Mouse (Mus musculus): ENCODE data around the gene Ppm1n. TPM values are rescaled to one million over a fixed set of nuclear protein-coding genes. Genes with fewer than 3 reads are reported as not detected.

Ppm1n gene
- polyA plus RNA-seq, 1 experiment = 0.30 TPM

DNA sequence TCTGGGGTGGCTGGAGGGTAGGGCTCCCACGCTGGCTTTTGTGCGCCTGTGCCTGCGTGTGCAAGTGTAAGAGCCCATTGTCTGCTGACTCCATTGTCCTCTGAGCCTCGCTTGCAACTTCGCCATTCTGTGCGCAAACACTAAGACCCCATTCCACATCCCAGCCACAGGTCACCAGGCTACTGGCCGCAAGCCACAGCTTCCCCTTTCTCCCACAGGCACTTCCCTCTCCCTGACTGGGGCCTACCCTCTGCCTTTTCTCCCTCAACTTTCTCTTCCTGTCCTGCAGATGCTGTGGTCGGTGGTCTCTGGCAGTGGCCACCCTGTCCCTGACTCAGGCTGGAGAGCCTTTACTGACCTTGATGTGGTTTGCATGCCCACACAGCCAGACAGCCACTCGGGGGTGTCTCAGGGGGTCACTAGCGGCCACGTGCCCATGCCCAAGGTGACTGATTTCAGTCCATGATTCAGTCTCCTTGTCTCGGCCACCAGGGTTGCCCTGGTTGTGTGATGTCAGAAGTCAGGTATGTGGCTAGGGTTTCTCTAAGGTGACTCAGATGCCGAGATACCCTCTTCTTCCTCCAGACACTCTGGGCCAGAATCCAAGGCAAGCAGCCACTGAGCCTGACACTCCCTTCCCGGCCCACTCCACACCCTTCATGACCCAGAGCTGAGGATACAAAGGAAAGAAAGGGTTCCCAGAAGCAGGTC is 36.7 kb upstream of the Ppm1n start:
- no peak overlapping the region for H3K4me3 ChIP-seq (ENCODE audit: control insufficient read depth, low read depth, low read length)
- no peak for TF ChIP-seq POLR2A (IDR thresholded peaks at IDR 0.05; ENCODE audit: control insufficient read depth, low read depth, low read length)
- TF ChIP-seq CTCF (IDR thresholded peaks at IDR 0.05; ENCODE audit: control insufficient read depth, insufficient read depth, insufficient replicate concordance, low read depth, low read length) = no peak
- H3K4me1 ChIP-seq (ENCODE audit: control insufficient read depth, insufficient read depth, low read length) = peaks cover 5% of the 10 kb centered on the region
- H3K27ac ChIP-seq (ENCODE audit: control insufficient read depth, insufficient read depth, low read depth, low read length) = no peak overlapping the region
- H3K27me3 ChIP-seq (ENCODE audit: control insufficient read depth, insufficient read depth, low read length) = no peaks in the 10 kb centered on the region
- no peaks in the 10 kb centered on the region for H3K36me3 ChIP-seq (ENCODE audit: control insufficient read depth, insufficient read depth, low read length)

GRCm38 (mm10) chr7:19314033-19314432 is 34.2 kb upstream of the Ppm1n start:
- H3K27me3 ChIP-seq (ENCODE audit: control insufficient read depth, insufficient read depth, low read length) = no peaks in the 10 kb centered on the region
- peaks cover 10% of the 10 kb centered on the region for H3K4me1 ChIP-seq (ENCODE audit: control insufficient read depth, insufficient read depth, low read length)
- TF ChIP-seq POLR2A (IDR thresholded peaks at IDR 0.05; ENCODE audit: control insufficient read depth, low read depth, low read length) (no peak), CTCF (IDR thresholded peaks at IDR 0.05; ENCODE audit: control insufficient read depth, insufficient read depth, insufficient replicate concordance, low read depth, low read length) (no peak)
- no peak overlapping the region for H3K4me3 ChIP-seq (ENCODE audit: control insufficient read depth, low read depth, low read length)
- H3K36me3 ChIP-seq (ENCODE audit: control insufficient read depth, insufficient read depth, low read length) = no peaks in the 10 kb centered on the region
- H3K27ac ChIP-seq (ENCODE audit: control insufficient read depth, insufficient read depth, low read depth, low read length) = no peak overlapping the region

GRCm38 (mm10) chr7:19311991-19312390 is 32.1 kb upstream of the Ppm1n start:
- no peak for TF ChIP-seq CTCF (IDR thresholded peaks at IDR 0.05; ENCODE audit: control insufficient read depth, insufficient read depth, insufficient replicate concordance, low read depth, low read length)
- TF ChIP-seq POLR2A (IDR thresholded peaks at IDR 0.05; ENCODE audit: control insufficient read depth, low read depth, low read length) = no peak
- Histone ChIP-seq H3K27ac (ENCODE audit: control insufficient read depth, insufficient read depth, low read depth, low read length) (no peak overlapping the region), H3K4me1 (ENCODE audit: control insufficient read depth, insufficient read depth, low read length) (peaks cover 27% of the 10 kb centered on the region), H3K36me3 (ENCODE audit: control insufficient read depth, insufficient read depth, low read length) (no peaks in the 10 kb centered on the region), H3K27me3 (ENCODE audit: control insufficient read depth, insufficient read depth, low read length) (no peaks in the 10 kb centered on the region), H3K4me3 (ENCODE audit: control insufficient read depth, low read depth, low read length) (no peak overlapping the region)

DNA sequence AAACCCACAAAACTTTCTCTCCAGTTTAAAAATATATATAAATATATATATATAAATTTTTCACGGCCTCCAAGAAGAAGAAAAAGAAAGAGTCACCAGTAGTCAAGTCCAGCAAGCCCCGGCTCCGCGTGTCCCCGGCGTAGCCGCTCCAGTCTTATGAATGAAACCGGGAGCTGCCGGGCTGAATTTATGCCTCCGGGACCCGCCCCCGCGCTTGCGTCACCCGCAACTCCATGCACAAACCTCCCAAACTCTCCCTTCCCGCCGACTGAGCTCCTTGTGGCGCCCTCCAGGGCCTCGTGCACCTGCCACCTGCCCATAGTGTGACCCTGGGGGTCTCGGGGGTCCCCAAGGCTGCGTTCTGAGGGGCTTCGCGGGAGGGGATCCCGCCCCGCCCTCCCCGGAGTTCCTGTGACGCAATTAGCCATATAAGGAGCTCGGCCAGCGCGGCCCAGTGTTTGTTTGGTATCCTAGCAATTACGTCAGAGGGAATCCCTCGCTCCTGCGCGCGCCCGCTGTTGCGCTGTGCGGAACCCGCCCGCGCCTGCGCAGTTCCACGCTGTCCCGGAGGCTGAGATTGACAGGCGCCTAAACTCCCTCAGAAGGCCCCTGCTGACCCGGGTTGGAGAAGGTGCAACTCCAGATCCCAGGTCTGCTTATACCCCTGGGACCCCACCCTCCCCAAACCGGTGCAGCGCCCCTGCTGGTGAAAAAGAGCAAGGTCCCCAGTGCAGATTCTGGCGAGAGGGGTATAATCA is 30.2 kb upstream of the Ppm1n start, which contains the start of gene Fosb:
Fosb (minus strand) TSS at position 168 of the 758 bp plus-strand sequence.
- TF ChIP-seq POLR2A (IDR thresholded peaks at IDR 0.05; ENCODE audit: control insufficient read depth, low read depth, low read length) = no peak
- peak; percentile 24; the same call in 1 of the 2 replicates for TF ChIP-seq CTCF (IDR thresholded peaks at IDR 0.05; ENCODE audit: control insufficient read depth, insufficient read depth, insufficient replicate concordance, low read depth, low read length)
- Histone ChIP-seq H3K27me3 (ENCODE audit: control insufficient read depth, insufficient read depth, low read length) (no peaks in the 10 kb centered on the region), H3K36me3 (ENCODE audit: control insufficient read depth, insufficient read depth, low read length) (no peaks in the 10 kb centered on the region), H3K4me1 (ENCODE audit: control insufficient read depth, insufficient read depth, low read length) (peaks cover 28% of the 10 kb centered on the region), H3K27ac (ENCODE audit: control insufficient read depth, insufficient read depth, low read depth, low read length) (no peak within 1 kb of the TSS), H3K4me3 (ENCODE audit: control insufficient read depth, low read depth, low read length) (peak within 1 kb of the TSS; percentile 87)

DNA sequence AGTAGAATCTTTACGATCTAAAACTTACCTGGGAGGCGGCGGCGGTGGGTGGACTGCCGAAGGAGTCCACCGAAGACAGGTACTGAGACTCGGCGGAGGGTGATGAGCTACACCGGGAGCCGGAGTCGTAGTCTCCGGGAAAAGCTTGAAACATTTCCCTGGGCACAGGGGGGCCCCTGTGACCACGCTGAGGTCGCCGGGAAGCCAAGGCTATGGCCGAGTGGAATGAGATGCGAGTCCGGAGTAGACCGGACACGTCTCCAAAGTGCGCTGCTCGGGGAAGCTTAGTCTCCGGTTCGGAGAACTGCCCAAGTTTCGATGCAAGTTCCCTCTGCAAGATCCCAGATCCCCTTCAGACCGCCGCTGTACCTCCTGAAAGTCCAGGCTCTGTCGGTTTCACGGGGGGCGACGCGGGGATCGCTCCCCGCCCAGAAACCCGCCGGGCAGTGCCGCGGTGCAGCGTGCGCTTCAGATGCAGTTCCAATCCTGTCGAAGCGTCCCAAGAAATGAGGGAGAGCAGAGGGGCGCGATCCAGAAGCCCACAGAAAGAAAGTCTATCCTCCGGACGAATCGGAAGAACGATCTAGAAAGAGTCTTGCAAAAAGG is 29.5 kb upstream of the Ppm1n start:
- H3K27me3 ChIP-seq (ENCODE audit: control insufficient read depth, insufficient read depth, low read length) = no peaks in the 10 kb centered on the region; the same call in 1 of the 2 replicates
- H3K4me3 ChIP-seq (ENCODE audit: control insufficient read depth, low read depth, low read length) = peak overlapping the region; percentile 82
- TF ChIP-seq POLR2A (IDR thresholded peaks at IDR 0.05; ENCODE audit: control insufficient read depth, low read depth, low read length) = no peak

DNA sequence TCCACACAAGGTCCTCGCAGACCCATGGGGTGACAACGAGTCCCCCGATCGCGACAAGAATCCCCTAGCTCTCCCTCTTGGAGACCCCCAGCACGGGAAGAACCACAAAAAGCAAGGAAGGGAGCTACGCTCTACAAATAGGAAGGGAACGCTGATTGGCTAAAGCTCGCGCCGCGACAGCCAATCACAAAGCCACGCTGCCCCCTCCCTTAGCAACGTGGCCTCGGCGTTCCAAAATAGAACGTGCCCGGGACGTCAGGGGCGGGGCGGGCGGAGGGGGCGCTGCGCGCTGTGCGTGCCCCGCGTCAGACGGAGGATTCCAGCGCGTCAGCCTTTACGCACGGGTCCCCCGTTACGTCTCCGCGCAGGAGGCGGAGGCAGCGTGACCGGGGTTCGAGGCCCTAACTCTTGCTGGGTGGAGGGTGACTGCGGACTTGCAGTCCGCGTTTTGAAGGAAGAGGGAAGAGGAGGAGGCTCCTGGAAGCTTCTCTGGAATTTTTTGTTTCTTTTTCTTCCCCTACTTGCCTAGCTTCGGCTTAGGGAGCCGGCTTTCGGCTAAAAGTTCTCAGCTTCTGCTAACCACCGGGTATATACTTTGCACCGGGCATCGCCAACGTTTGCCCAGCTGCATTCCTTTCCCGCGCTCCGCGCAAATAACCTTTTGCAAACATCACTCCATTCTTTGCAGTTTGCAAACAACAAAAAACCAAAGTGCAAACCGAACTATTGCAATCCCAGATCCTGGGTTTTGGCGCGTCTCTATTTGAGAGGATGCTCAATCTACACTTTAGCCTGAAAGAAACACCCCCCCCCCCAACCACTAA is 28.8 kb upstream of the Ppm1n start:
- TF ChIP-seq CTCF (IDR thresholded peaks at IDR 0.05; ENCODE audit: control insufficient read depth, insufficient read depth, insufficient replicate concordance, low read depth, low read length) (no peak), POLR2A (IDR thresholded peaks at IDR 0.05; ENCODE audit: control insufficient read depth, low read depth, low read length) (no peak)
- H3K4me3 ChIP-seq (ENCODE audit: control insufficient read depth, low read depth, low read length) = peak overlapping the region; percentile 86
- no peaks in the 10 kb centered on the region; the same call in 1 of the 2 replicates for H3K27me3 ChIP-seq (ENCODE audit: control insufficient read depth, insufficient read depth, low read length)
- H3K36me3 ChIP-seq (ENCODE audit: control insufficient read depth, insufficient read depth, low read length) = no peaks in the 10 kb centered on the region
- peaks cover 34% of the 10 kb centered on the region for H3K4me1 ChIP-seq (ENCODE audit: control insufficient read depth, insufficient read depth, low read length)
- H3K27ac ChIP-seq (ENCODE audit: control insufficient read depth, insufficient read depth, low read depth, low read length) = peak overlapping the region; percentile 72; the same call in 1 of the 2 replicates

More for the DNA sequence above, 29.5 kb upstream of the Ppm1n start:
- no peak overlapping the region for H3K27ac ChIP-seq (ENCODE audit: control insufficient read depth, insufficient read depth, low read depth, low read length)
- H3K4me1 ChIP-seq (ENCODE audit: control insufficient read depth, insufficient read depth, low read length) = peaks cover 31% of the 10 kb centered on the region
- no peaks in the 10 kb centered on the region for H3K36me3 ChIP-seq (ENCODE audit: control insufficient read depth, insufficient read depth, low read length)
